Mouse (Mus musculus) midbrain, embryonic 15.5 days (tissue): ENCODE measurements around the gene Mest. TPM values are rescaled to one million over a fixed set of nuclear protein-coding genes. Genes with fewer than 3 reads are reported as not detected.

Source experiments
- ATAC-seq: fragments of 200-750 bp; cut with Nextera tagmentation; replicated peaks from 2 replicates; pipeline ENCODE4 v1.8.0; 2017; ENCODE audit warnings: moderate TSS enrichment
- H3K27ac ChIP-seq: fragments of 300-500 bp; sonication (generic); 2 replicates; pipeline ENCODE4 v1.5.1; 2015; ENCODE audit warnings: mild to moderate bottlenecking, inconsistent platforms
- H3K27me3 ChIP-seq: fragments of 300-500 bp; sonication (generic); replicated peaks from 2 replicates; pipeline ENCODE4 v1.6.1; 2015; ENCODE audit warnings: inconsistent platforms
- H3K36me3 ChIP-seq: fragments of 300-500 bp; sonication (generic); replicated peaks from 2 replicates; pipeline ENCODE4 v1.6.1; 2015; ENCODE audit warnings: inconsistent platforms
- H3K4me1 ChIP-seq: fragments of 300-500 bp; sonication (generic); 2 replicates; pipeline ENCODE4 v1.6.1; 2015; ENCODE audit warnings: inconsistent platforms
- H3K4me2 ChIP-seq: fragments of 300-500 bp; sonication (generic); 2 replicates; pipeline ENCODE4 v1.6.1; 2015; ENCODE audit warnings: inconsistent platforms, mild to moderate bottlenecking, moderate library complexity
- H3K4me3 ChIP-seq: fragments of 300-500 bp; sonication (generic); 2 replicates; pipeline ENCODE4 v1.5.1; 2015; ENCODE audit warnings: mild to moderate bottlenecking, inconsistent platforms
- H3K9ac ChIP-seq: fragments of 300-500 bp; sonication (generic); 2 replicates; pipeline ENCODE4 v1.6.1; 2015; ENCODE audit warnings: mild to moderate bottlenecking, inconsistent platforms
- H3K9me3 ChIP-seq: fragments of 300-500 bp; sonication (generic); 2 replicates; pipeline ENCODE4 v1.6.1; 2016; ENCODE audit warnings: inconsistent platforms
- WGBS: fragments of 180-500 bp; shearing (Covaris S2); methylation state at CpG from one replicate; pipeline ENCODE4 v1.1.7; 2015; ENCODE audit warnings: mixed read lengths; 5-methylcytosine and 5-hydroxymethylcytosine counted together
- polyA plus RNA-seq: library from polyadenylated mRNA; unstranded; fragments of >200 nt; fragmentation: Nextera tagmentation; extraction: Ambion mirVana; gene quantifications from 2 replicates; pipeline ENCODE4 v1.2.1, GENCODE M21; 2015

Mest gene
- polyA plus RNA-seq, 1 experiment from 2014 or later = 374 TPM

- Histone ChIP-seq H3K36me3 (no peaks in the 10 kb centered on the region), H3K4me3 (no peak overlapping the region), H3K27me3 (no peaks in the 10 kb centered on the region), H3K4me2 (no peak overlapping the region), H3K9me3 (no peaks in the 10 kb centered on the region), H3K27ac (no peak overlapping the region), H3K4me1 (peaks cover 13% of the 10 kb centered on the region), H3K9ac (no peak overlapping the region)
- no peak for ATAC-seq
- WGBS = 66% methylated on average over 10 of the region's 10 CpGs
These were observed 12.0 kb upstream of the Mest start for GRCm38 (mm10) chr6:30711365-30711763.

DNA sequence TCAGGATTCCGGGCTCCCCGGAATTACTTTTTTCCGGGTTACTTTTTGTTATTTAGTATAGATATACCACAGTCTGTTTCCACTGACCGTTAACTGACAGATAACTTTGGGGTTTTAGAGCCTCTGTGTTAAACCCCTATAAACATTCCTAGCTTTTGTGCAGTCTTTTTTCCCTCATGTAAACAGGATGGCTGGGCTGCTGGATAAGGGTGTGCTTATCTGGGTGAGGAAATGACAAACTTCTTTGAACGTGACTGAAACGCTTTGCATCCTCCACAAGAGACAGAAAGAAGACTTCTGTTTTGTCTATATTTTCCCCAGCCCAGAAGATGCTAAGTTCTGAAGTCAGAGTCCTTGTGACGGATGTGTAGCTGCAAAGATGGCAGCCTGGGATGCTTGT, 10.9 kb upstream of the Mest start:
- H3K9ac ChIP-seq = no peak overlapping the region
- H3K4me2 ChIP-seq = no peak overlapping the region
- 69% methylated on average over 7 of the region's 7 CpGs for WGBS
- H3K27ac ChIP-seq = no peak overlapping the region
- H3K4me1 ChIP-seq = peaks cover 13% of the 10 kb centered on the region
- no peaks in the 10 kb centered on the region for H3K9me3 ChIP-seq
- H3K27me3 ChIP-seq = no peaks in the 10 kb centered on the region
- H3K36me3 ChIP-seq = no peaks in the 10 kb centered on the region
- H3K4me3 ChIP-seq = no peak overlapping the region
- no peak for ATAC-seq

GRCm38 (mm10) chr6:30713455-30713854, 9.9 kb upstream of the Mest start:
- Histone ChIP-seq H3K9me3 (no peaks in the 10 kb centered on the region), H3K36me3 (no peaks in the 10 kb centered on the region), H3K27me3 (no peaks in the 10 kb centered on the region), H3K27ac (no peak overlapping the region), H3K4me3 (no peak overlapping the region), H3K9ac (no peak overlapping the region), H3K4me2 (no peak overlapping the region), H3K4me1 (peaks cover 13% of the 10 kb centered on the region)
- no peak for ATAC-seq
- 89% methylated on average over 6 of the region's 6 CpGs for WGBS

- no peak for ATAC-seq
- Histone ChIP-seq H3K36me3 (no peaks in the 10 kb centered on the region), H3K4me1 (peaks cover 13% of the 10 kb centered on the region), H3K27ac (no peak overlapping the region), H3K4me2 (no peak overlapping the region), H3K27me3 (no peaks in the 10 kb centered on the region), H3K9me3 (no peaks in the 10 kb centered on the region), H3K9ac (no peak overlapping the region), H3K4me3 (no peak overlapping the region)
- WGBS = 68% methylated on average over 11 of the region's 11 CpGs
These were observed 9.5 kb upstream of the Mest start for GRCm38 (mm10) chr6:30713896-30714295.

DNA sequence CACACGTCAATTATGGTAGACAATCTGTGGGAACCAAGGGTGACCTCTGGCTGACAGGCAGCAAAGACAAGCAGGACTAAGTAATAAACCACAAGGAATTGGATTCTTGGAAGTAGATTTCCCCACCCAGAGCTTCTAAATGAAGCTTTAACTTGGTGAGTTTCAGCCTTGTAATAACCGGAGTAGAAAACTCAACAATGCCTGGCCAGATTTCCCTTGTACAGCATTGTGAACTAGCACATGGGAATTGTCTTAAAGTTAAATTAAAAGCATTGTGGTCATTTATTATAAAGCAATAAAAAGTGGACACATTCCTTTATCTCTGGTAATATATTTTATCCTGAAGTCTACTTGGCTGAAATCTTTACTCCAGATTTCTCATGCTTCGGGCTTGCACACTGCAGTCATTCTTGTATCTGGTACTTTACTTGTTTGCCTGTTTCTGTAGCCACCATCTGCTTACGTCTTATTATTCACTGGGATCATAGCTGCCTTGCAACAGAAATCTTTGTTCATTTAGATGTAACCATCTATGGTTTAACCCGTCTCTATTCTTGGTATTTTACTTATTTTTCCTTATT, 8.4 kb upstream of the Mest start:
- H3K4me1 ChIP-seq = peaks cover 6% of the 10 kb centered on the region
- H3K9me3 ChIP-seq = no peaks in the 10 kb centered on the region
- no peak overlapping the region for H3K4me3 ChIP-seq
- no peaks in the 10 kb centered on the region for H3K36me3 ChIP-seq
- WGBS = 75% methylated on average over 5 of the region's 5 CpGs
- no peak for ATAC-seq
- H3K27me3 ChIP-seq = no peaks in the 10 kb centered on the region
- H3K4me2 ChIP-seq = no peak overlapping the region
- H3K27ac ChIP-seq = no peak overlapping the region
- H3K9ac ChIP-seq = no peak overlapping the region

DNA sequence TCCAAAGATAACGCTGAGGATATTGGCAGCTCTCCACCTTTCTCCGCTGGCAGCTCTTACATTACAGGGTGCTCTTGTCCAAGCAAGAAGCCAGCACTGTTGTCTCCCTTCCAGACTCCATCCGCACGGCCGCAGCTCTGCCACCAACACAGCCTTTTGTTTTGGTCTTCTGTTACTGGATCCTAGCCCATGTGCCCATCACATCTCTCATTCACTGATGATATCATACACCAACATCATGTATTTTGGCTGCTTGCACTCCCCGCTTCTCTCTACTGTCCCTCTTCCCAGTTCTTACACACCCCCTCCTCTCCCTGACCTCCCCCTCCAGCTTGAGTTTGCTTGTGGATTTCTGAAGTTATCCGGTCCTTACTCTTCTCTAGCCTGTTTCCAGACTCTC, 6.6 kb upstream of the Mest start:
- no peaks in the 10 kb centered on the region for H3K27me3 ChIP-seq
- H3K4me2 ChIP-seq = no peak overlapping the region
- 83% methylated on average over 7 of the region's 7 CpGs for WGBS

DNA sequence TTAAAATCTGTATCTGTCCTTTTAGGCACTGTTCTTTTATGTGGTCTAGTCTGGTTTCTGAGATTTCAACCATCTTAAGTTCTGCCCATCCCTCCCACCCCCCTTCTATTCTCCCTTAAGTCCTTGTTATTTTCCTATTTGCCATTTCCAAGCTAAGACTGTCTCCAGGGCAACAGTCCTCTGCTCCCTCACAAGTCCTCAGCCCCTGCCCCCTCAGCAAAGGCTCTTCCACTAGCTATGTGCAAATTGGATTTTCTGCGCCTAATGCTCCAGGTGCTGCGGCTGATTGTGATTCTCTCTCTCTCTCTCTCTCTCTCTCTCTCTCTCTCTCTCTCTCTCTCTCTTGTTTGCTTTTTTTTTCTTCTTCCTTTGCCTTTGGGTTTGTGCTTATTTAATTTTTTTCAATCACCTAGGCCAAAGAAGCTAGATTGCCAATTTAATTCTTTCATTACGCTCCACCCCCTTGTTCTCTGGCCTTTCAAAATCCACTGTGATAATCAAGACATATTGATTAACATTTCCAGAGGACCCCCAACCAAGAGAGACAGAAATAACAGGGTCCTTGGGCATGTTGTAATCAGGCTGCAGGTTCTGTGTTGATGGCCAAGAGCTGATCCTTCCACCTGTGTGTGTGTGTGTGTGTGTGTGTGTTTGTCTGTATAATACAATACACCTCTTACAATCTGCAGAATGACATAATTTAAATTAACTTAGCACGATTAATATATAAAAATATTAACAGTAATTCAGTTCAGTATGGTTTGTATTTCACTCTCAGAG, 772 bp upstream of the Mest start:
- Histone ChIP-seq H3K9me3 (no peaks in the 10 kb centered on the region), H3K4me1 (peaks cover 25% of the 10 kb centered on the region), H3K27me3 (no peaks in the 10 kb centered on the region), H3K27ac (peak overlapping the region; percentile 82), H3K36me3 (no peaks in the 10 kb centered on the region), H3K4me2 (no peak overlapping the region), H3K4me3 (no peak overlapping the region), H3K9ac (no peak overlapping the region)
- ATAC-seq = peak; percentile 94
- WGBS = 32% methylated on average over 4 of the region's 4 CpGs

More for the DNA sequence above, 6.6 kb upstream of the Mest start:
- Histone ChIP-seq H3K36me3 (no peaks in the 10 kb centered on the region), H3K9me3 (no peaks in the 10 kb centered on the region), H3K4me1 (peaks cover 7% of the 10 kb centered on the region), H3K4me3 (no peak overlapping the region), H3K27ac (no peak overlapping the region), H3K9ac (no peak overlapping the region)
- no peak for ATAC-seq

DNA sequence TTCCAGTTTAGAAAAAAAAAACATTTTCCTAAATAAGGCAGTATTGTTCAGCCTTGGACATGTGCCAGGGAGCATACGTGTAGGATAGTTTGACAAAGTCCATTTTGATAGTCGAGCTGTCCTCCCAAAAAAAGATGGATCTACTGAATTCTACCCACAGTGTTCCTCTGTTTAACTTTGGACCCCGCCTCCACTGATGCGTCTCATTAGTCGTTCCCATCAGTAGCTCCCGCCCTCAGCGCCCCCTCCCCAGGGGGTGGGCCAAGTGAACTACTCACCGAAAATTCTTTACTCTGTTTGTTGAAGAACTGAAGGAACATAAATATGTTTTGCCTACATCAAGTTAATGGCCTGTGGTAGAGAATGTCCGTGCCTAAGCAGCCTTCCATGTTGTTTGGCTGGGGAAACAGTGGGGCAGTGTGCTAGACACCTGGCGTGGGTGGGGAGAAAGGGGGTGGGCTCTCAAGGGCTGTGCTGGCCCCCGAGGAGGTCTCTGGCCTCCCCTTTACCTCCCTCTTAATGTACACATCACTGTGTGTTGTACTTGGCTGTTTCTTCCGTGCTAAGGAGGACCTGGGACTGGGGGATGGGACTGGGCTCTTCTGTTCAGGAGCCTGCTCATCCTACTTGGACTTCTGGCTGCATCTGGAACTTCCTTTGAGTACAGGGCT, 7.1 kb downstream of the Mest start:
- no peaks in the 10 kb centered on the region for H3K36me3 ChIP-seq
- 59% methylated on average over 12 of the region's 12 CpGs for WGBS
- 0 out of 2 replicates have a peak, but pooled peaks have one; percentile 11 for ATAC-seq
- no peak overlapping the region for H3K27ac ChIP-seq
- H3K27me3 ChIP-seq = no peaks in the 10 kb centered on the region
- no peak overlapping the region for H3K4me2 ChIP-seq
- no peak overlapping the region for H3K9ac ChIP-seq
- no peaks in the 10 kb centered on the region for H3K9me3 ChIP-seq
- peaks cover 21% of the 10 kb centered on the region for H3K4me1 ChIP-seq
- no peak overlapping the region for H3K4me3 ChIP-seq

DNA sequence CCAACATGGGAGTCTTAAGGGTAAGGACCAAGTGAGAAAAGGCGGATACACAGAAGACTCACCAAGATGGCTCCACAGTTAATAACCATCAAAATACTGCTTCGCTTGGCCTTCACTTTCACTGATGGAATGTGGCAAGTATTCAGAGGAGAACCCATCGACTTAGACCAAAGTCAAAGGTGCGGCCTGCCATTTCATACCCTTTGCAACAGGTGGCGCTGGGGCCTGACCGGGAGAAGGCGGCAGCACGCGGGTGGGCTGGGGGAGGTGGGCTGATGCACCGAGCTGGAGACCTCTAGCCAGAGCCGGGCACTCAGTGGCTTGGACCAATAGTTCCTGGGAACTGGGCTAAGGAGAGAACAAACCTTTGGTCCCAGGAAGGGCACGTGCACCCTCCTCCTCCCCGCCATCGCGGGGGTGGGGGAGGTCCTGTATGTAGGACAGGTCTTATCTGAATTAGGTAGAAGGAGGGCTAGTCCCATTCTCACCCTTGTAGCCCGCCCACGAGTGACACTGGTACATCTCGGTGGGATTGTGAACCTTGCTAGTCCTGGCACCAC, 9.3 kb downstream of the Mest start:
- Histone ChIP-seq H3K27me3 (no peaks in the 10 kb centered on the region), H3K9ac (no peak overlapping the region), H3K4me3 (no peak overlapping the region), H3K36me3 (no peaks in the 10 kb centered on the region), H3K4me2 (no peak overlapping the region), H3K4me1 (peaks cover 27% of the 10 kb centered on the region), H3K27ac (no peak overlapping the region), H3K9me3 (no peaks in the 10 kb centered on the region)
- 41% methylated on average over 18 of the region's 18 CpGs for WGBS
- ATAC-seq = no peak

GRCm38 (mm10) chr6:30734465-30734864, 11.1 kb downstream of the Mest start:
- H3K9ac ChIP-seq = no peak overlapping the region
- no peaks in the 10 kb centered on the region for H3K9me3 ChIP-seq
- H3K27ac ChIP-seq = no peak overlapping the region; the same call in 1 of the 2 replicates
- WGBS = 58% methylated on average over 6 of the region's 6 CpGs
- H3K27me3 ChIP-seq = no peaks in the 10 kb centered on the region
- no peak overlapping the region for H3K4me2 ChIP-seq
- H3K4me1 ChIP-seq = peaks cover 27% of the 10 kb centered on the region
- no peak overlapping the region for H3K4me3 ChIP-seq
- no peak for ATAC-seq
- no peaks in the 10 kb centered on the region for H3K36me3 ChIP-seq

DNA sequence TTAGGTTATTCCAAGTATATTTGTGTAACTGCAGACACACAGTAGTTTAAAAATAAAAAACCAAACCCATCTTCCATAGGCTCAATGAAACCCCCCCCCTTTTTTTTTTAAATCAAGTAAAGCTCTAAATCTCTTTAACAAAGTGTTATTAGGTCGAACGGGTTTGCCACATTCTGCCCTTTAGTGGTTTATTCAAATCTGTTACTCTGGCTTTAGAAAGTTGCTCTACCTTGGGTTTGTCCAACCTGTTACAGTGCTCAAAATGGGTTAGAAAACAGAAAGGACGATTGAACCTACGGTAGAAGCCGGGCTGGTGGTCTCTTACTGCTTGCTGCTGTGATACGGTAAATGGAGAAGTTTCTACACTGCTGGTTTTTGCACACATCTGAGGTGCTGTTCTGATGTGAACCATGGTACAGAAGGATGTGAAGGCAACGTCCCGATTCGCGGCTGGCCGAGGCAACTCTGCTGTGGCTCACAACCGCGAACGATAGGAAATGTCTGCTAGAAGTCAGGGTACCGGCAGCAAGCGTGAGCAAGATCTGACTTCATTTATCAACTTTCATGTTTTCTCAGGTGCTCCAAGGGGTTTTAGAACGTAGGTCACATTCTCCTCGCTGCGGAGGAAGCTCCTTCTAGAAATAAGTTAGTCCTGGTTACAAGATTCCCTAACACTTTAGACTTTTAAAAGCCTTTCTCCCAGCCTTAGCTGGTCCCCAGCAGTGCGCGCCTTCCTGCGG, 11.8 kb downstream of the Mest start:
- no peak for ATAC-seq
- peaks cover 27% of the 10 kb centered on the region for H3K4me1 ChIP-seq
- H3K27ac ChIP-seq = peak overlapping the region; percentile 92
- no peaks in the 10 kb centered on the region for H3K27me3 ChIP-seq
- no peaks in the 10 kb centered on the region for H3K36me3 ChIP-seq
- peak overlapping the region; percentile 28 for H3K4me2 ChIP-seq
- no peak overlapping the region for H3K9ac ChIP-seq
- no peaks in the 10 kb centered on the region for H3K9me3 ChIP-seq
- 54% methylated on average over 22 of the region's 22 CpGs for WGBS
- no peak overlapping the region for H3K4me3 ChIP-seq
